Mouse (Mus musculus): ENCODE measurements around the gene Gimap8.

GRCm38 (mm10) chr6:48608124-48608523, 38.9 kb upstream of the Gimap8 start:
- no peak for TF ChIP-seq CTCF (IDR thresholded peaks at IDR 0.05; ENCODE audit: control insufficient read depth, insufficient read depth, insufficient replicate concordance, low read depth, low read length)
- no peak for TF ChIP-seq POLR2A (IDR thresholded peaks at IDR 0.05; ENCODE audit: control insufficient read depth, low read depth, low read length)
